ENCODE assay signal across 33 mouse cellular contexts in genomic region chr2:137847901-137848300, GRCm38 (mm10).
"Had no signal": no experiment of that assay in that cellular context is flagged by ENCODE, and none has a peak within 500 bp of the region (broad histone marks: within the 10 kb centered on the region; RNA-seq: fewer than 3 reads in every experiment).

No protein-coding gene starts in this region.

- H3K27me3 ChIP-seq: heart, embryonic 15.5 days; hindbrain, embryonic 12.5 days; hindbrain, embryonic 13.5 days; hindbrain, embryonic 15.5 days; intestine, embryonic 15.5 days; kidney, embryonic 15.5 days had no signal

- H3K9ac ChIP-seq: heart, embryonic 15.5 days; hindbrain, embryonic 12.5 days; hindbrain, embryonic 13.5 days; hindbrain, embryonic 14.5 days; hindbrain, embryonic 15.5 days; intestine, embryonic 15.5 days; kidney, embryonic 15.5 days had no signal

- DNase-seq: heart, adult 18-20 months; heart, adult 2 months; heart, postnatal 10 days; heart, postnatal 36 days; heart, postnatal 4 days; kidney, adult 11 months; kidney, adult 18-20 months; kidney, adult 2 months; kidney, adult 8-10 months; kidney, adult 9 months; kidney, postnatal 10 days; kidney, postnatal 14 days; kidney, postnatal 25 days; kidney, postnatal 36 days; kidney, postnatal 4 days; layer of hippocampus, adult 9-11 months; layer of hippocampus, postnatal 36 days had no signal

- H3K36me3 ChIP-seq: heart, embryonic 15.5 days; hindbrain, embryonic 10.5 days; hindbrain, embryonic 12.5 days; hindbrain, embryonic 13.5 days; hindbrain, embryonic 15.5 days; intestine, embryonic 15.5 days; kidney, embryonic 15.5 days had no signal

- H3K9me3 ChIP-seq: heart, embryonic 15.5 days; hindbrain, embryonic 10.5 days; hindbrain, embryonic 12.5 days; hindbrain, embryonic 13.5 days; hindbrain, embryonic 15.5 days; intestine, embryonic 15.5 days; kidney, embryonic 15.5 days had no signal

- H3K4me1 ChIP-seq: hindbrain, embryonic 10.5 days; hindbrain, embryonic 12.5 days; hindbrain, embryonic 13.5 days; hindbrain, embryonic 15.5 days; intestine, embryonic 15.5 days; kidney, embryonic 15.5 days had no signal

- H3K4me2 ChIP-seq: heart, embryonic 15.5 days; hindbrain, embryonic 12.5 days; hindbrain, embryonic 13.5 days; hindbrain, embryonic 14.5 days; hindbrain, embryonic 15.5 days; intestine, embryonic 15.5 days; kidney, embryonic 15.5 days had no signal

- ATAC-seq: hindbrain, embryonic 16.5 days; hindbrain, postnatal 0 days; inflammation-experienced regulatory T-cells, adult 6 months; intestine, embryonic 15.5 days; intestine, embryonic 16.5 days; intestine, postnatal 0 days had no signal

- H3K27ac ChIP-seq: heart, adult 2 months; heart, embryonic 15.5 days; hindbrain, embryonic 10.5 days; hindbrain, embryonic 12.5 days; hindbrain, embryonic 13.5 days; hindbrain, embryonic 14.5 days; hindbrain, embryonic 15.5 days; hindbrain, postnatal 0 days; intestine, embryonic 15.5 days; kidney, embryonic 15.5 days; kidney, postnatal 0 days; layer of hippocampus, adult 2 months; left cerebral cortex, adult 2 months had no signal

- H3K4me3 ChIP-seq: heart, adult 2 months; heart, embryonic 15.5 days; hindbrain, embryonic 10.5 days; hindbrain, embryonic 12.5 days; hindbrain, embryonic 13.5 days; hindbrain, embryonic 15.5 days; intestine, embryonic 15.5 days; kidney, embryonic 15.5 days; layer of hippocampus, adult 2 months; left cerebral cortex, adult 2 months had no signal
